Mouse (Mus musculus): ENCODE results near the gene Foxa3.

DNA sequence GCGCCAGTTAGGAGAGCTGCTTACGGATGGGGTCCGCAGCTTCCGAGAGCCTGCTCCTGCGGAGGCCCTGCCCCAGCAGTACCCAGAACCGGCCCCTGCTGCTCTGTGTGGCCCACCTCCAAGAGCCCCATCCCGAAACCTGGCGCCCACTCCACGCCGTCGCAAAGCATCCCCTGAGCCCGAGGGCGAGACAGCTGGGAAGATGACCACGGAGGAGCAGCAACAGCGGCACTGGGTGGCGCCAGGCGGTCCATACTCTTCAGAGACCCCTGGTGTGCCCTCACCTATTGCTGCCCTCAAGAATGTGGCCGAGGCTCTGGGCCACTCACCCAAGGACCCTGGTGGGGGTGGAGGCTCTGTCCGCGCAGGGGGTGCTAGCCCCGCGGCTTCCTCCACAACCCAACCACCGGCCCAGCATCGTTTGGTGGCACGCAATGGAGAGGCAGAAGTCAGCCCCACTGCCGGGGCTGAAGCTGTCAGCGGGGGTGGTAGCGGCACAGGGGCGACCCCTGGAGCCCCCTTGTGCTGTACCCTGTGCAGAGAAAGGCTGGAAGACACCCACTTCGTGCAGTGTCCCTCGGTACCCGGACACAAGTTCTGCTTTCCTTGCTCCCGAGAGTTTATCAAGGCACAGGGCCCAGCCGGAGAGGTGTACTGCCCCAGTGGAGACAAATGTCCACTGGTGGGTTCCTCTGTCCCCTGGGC is 17.8 kb downstream of the Foxa3 start:
- TF ChIP-seq CTCF (IDR thresholded peaks at IDR 0.05) (no peak), EP300 (IDR thresholded peaks at IDR 0.05) (no peak)
